Mouse (Mus musculus): ENCODE measurements around the gene Fzd5.

- no peak for TF ChIP-seq POLR2A (IDR thresholded peaks at IDR 0.05; ENCODE audit: borderline replicate concordance, insufficient read depth, low read length)
- TF ChIP-seq CTCF (IDR thresholded peaks at IDR 0.05; ENCODE audit: borderline replicate concordance, insufficient read depth, low read depth, low read length) = no peak
These were observed 47.9 kb downstream of the Fzd5 start for GRCm38 (mm10) chr1:64689561-64690212.

Measured in cerebellum, adult 2 months (tissue).